Mouse (Mus musculus): ENCODE measurements at regions not wholly inside any gene's neighbourhood (a gene's known extent, or its start where the extent isn't known, plus 50 kb on each side); places are given as distances from the start of the nearest gene placed in this dataset.

GRCm38 (mm10) chr16:63371275-63371674, 492.7 kb downstream of the Epha3 start:
- H3K27ac ChIP-seq: no peak overlapping the region
- H3K9me3 ChIP-seq: no peaks in the 10 kb centered on the region
- no peak overlapping the region for H3K4me2 ChIP-seq
- H3K4me3 ChIP-seq: no peak overlapping the region
- WGBS: 73% methylated on average over 5 of the region's 5 CpGs
- no peaks in the 10 kb centered on the region for H3K4me1 ChIP-seq
- H3K9ac ChIP-seq: no peak overlapping the region
- H3K36me3 ChIP-seq: no peaks in the 10 kb centered on the region
- ATAC-seq (ENCODE audit: insufficient number of reproducible peaks, low FRiP score, low TSS enrichment, low read depth): no peak
- no peaks in the 10 kb centered on the region for H3K27me3 ChIP-seq

- no peaks in the 10 kb centered on the region for H3K9me3 ChIP-seq
- H3K4me2 ChIP-seq: no peak overlapping the region
- no peaks in the 10 kb centered on the region for H3K27me3 ChIP-seq
- no peak overlapping the region for H3K4me3 ChIP-seq
- H3K36me3 ChIP-seq: no peaks in the 10 kb centered on the region
- H3K4me1 ChIP-seq: no peaks in the 10 kb centered on the region
- no peak overlapping the region for H3K9ac ChIP-seq
- no peak for ATAC-seq (ENCODE audit: insufficient number of reproducible peaks, low FRiP score, low TSS enrichment, low read depth)
- H3K27ac ChIP-seq: no peak overlapping the region
- WGBS: 83% methylated on average over 1 of the region's 1 CpGs
These were observed 459.0 kb downstream of the Epha3 start for GRCm38 (mm10) chr16:63404976-63405375.

- no peak overlapping the region for H3K9ac ChIP-seq
- no peak overlapping the region for H3K27ac ChIP-seq
- H3K4me2 ChIP-seq: no peak overlapping the region
- no peaks in the 10 kb centered on the region for H3K9me3 ChIP-seq
- no peaks in the 10 kb centered on the region for H3K27me3 ChIP-seq
- no peak for ATAC-seq (ENCODE audit: insufficient number of reproducible peaks, low FRiP score, low TSS enrichment, low read depth)
- H3K4me1 ChIP-seq: no peaks in the 10 kb centered on the region
- 82% methylated on average over 1 of the region's 1 CpGs for WGBS
- no peak overlapping the region for H3K4me3 ChIP-seq
- H3K36me3 ChIP-seq: no peaks in the 10 kb centered on the region
These were observed 451.3 kb downstream of the Epha3 start for GRCm38 (mm10) chr16:63412656-63413055.

GRCm38 (mm10) chr16:63452301-63452700, 411.7 kb downstream of the Epha3 start:
- Histone ChIP-seq H3K36me3 (no peaks in the 10 kb centered on the region), H3K9me3 (no peaks in the 10 kb centered on the region), H3K4me2 (no peak overlapping the region), H3K4me3 (no peak overlapping the region), H3K9ac (no peak overlapping the region), H3K4me1 (no peaks in the 10 kb centered on the region), H3K27me3 (no peaks in the 10 kb centered on the region), H3K27ac (no peak overlapping the region)
- 13% methylated on average over 4 of the region's 4 CpGs for WGBS
- no peak for ATAC-seq (ENCODE audit: insufficient number of reproducible peaks, low FRiP score, low TSS enrichment, low read depth)

- Histone ChIP-seq H3K9ac (no peak overlapping the region), H3K9me3 (no peaks in the 10 kb centered on the region), H3K27ac (no peak overlapping the region), H3K4me2 (no peak overlapping the region), H3K4me1 (no peaks in the 10 kb centered on the region), H3K27me3 (no peaks in the 10 kb centered on the region), H3K4me3 (no peak overlapping the region), H3K36me3 (no peaks in the 10 kb centered on the region)
- WGBS: 61% methylated on average over 4 of the region's 4 CpGs
- no peak for ATAC-seq (ENCODE audit: insufficient number of reproducible peaks, low FRiP score, low TSS enrichment, low read depth)
These were observed 397.4 kb downstream of the Epha3 start for GRCm38 (mm10) chr16:63466615-63467014.

GRCm38 (mm10) chr16:63468851-63469250, 395.1 kb downstream of the Epha3 start:
- no peak for ATAC-seq (ENCODE audit: insufficient number of reproducible peaks, low FRiP score, low TSS enrichment, low read depth)
- Histone ChIP-seq H3K9me3 (no peaks in the 10 kb centered on the region), H3K4me1 (no peaks in the 10 kb centered on the region), H3K4me3 (no peak overlapping the region), H3K27me3 (no peaks in the 10 kb centered on the region), H3K4me2 (no peak overlapping the region), H3K9ac (no peak overlapping the region), H3K36me3 (no peaks in the 10 kb centered on the region), H3K27ac (no peak overlapping the region)
- WGBS: 90% methylated on average over 1 of the region's 1 CpGs
